Comparison of ENCODE assay signal across 25 mouse cellular contexts in the genomic region with DNA sequence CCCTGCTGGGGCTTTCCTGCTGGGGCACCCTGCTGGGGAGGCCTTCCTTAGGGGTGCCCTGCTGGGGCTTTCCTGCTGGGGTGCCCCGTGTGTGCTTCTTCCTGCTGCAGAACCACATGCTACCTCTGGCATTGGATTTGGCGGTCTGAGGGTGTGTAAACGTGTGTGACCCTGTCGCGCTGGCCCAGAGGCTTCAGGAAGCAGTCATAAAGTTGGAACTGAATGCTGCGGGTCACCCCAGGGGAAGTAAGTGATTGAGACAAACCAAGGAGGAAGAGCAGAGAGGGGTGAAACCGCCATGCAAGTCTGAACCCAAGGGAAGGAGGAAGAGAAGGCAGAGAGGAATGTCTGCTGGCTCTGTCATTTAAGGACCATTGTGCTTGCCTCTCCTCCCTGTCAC. TPM values are rescaled to one million over a fixed set of nuclear protein-coding genes. Genes with fewer than 3 reads are reported as not detected.
DNase-seq lines count a peak whose midpoint lies in the region; ATAC-seq and TF ChIP-seq lines count a peak whose summit lies in the region.
"Had no signal": no experiment of that assay in that cellular context is flagged by ENCODE, and none has a peak within 500 bp of the region (broad histone marks: within the 10 kb centered on the region; RNA-seq: fewer than 3 reads in every experiment).

No protein-coding gene starts in this region.

- WGBS in heart, embryonic 11.5 days (ENCODE audit: insufficient replicate concordance), result 41% methylated on average over 7 of the region's 7 CpGs
- 34% methylated on average over 7 of the region's 7 CpGs for WGBS in lung, embryonic 16.5 days
- 39% methylated on average over 7 of the region's 7 CpGs for WGBS in lung, adult 2 months
- WGBS in liver, postnatal 0 days (ENCODE audit: insufficient replicate concordance), result 14% methylated on average over 7 of the region's 7 CpGs
- 32% methylated on average over 7 of the region's 7 CpGs for WGBS in embryonic facial prominence, embryonic 10.5 days

- 0 out of 2 replicates have a peak, but pooled peaks have one; percentile 28 for ATAC-seq in heart, embryonic 11.5 days (replicated peaks; ENCODE audit: insufficient number of reproducible peaks, low FRiP score, low TSS enrichment)
- ATAC-seq in lung, embryonic 16.5 days (ENCODE audit: low read depth), result peak; percentile 20; the same call in 1 of the 2 replicates
- 0 out of 2 replicates have a peak, but pooled peaks have one; percentile 5 for ATAC-seq in liver, postnatal 0 days
- ATAC-seq: midbrain, embryonic 16.5 days had no signal

- DNase-seq in heart, postnatal 10 days, result no peak
- DNase-seq in lung, adult 2 months, result no peak
- no peak for DNase-seq in liver, postnatal 0 days
- DNase-seq in embryonic facial prominence, embryonic 10.5 days (ENCODE audit: low spot score), result no peak
- no peak for DNase-seq in spleen, postnatal 4 days (ENCODE audit: low spot score in 2 of 2)
- DNase-seq in layer of hippocampus, postnatal 14 days (ENCODE audit: low spot score in 2 of 2), result no peak
- DNase-seq: cerebellum, adult 9-11 months; embryo, embryonic 11 days; gastrocnemius, postnatal 10 days; heart, postnatal 14 days; kidney, adult 18-20 months; kidney, postnatal 14 days; spleen, adult 18-20 months; thymus, adult 2 months had no signal

- TF ChIP-seq EP300 in liver, postnatal 0 days (IDR thresholded peaks at IDR 0.05; ENCODE audit: low read depth), result no peak

- no peak for TF ChIP-seq POLR2A in lung, adult 2 months (IDR thresholded peaks at IDR 0.05; ENCODE audit: borderline replicate concordance, extremely low read depth, low read depth, low read length)

- H3K36me3 ChIP-seq in heart, embryonic 11.5 days (ENCODE audit: control insufficient read depth, insufficient read depth, low read length), result no peaks in the 10 kb centered on the region
- no peaks in the 10 kb centered on the region for H3K36me3 ChIP-seq in lung, embryonic 16.5 days (ENCODE audit: control insufficient read depth, insufficient read depth, low read length)
- no peaks in the 10 kb centered on the region for H3K36me3 ChIP-seq in liver, postnatal 0 days (replicated peaks; ENCODE audit: insufficient read depth, low read length)
- H3K36me3 ChIP-seq in embryonic facial prominence, embryonic 10.5 days (replicated peaks), result no peaks in the 10 kb centered on the region
- H3K36me3 ChIP-seq: forebrain, embryonic 12.5 days; hindbrain, embryonic 15.5 days; limb, embryonic 15.5 days; neural tube, embryonic 15.5 days; stomach, embryonic 15.5 days had no signal

- H3K9ac ChIP-seq in heart, embryonic 11.5 days (ENCODE audit: low read depth, low read length), result no peak overlapping the region
- no peak overlapping the region for H3K9ac ChIP-seq in lung, embryonic 16.5 days (ENCODE audit: low read length)
- H3K9ac ChIP-seq in liver, postnatal 0 days (replicated peaks), result no peak overlapping the region
- H3K9ac ChIP-seq: forebrain, embryonic 12.5 days; hindbrain, embryonic 15.5 days; limb, embryonic 15.5 days; neural tube, embryonic 15.5 days; stomach, embryonic 15.5 days had no signal

- H3K4me1 ChIP-seq in heart, embryonic 11.5 days (ENCODE audit: control insufficient read depth, insufficient read depth, low read length), result peaks cover 2% of the 10 kb centered on the region; the same call in 1 of the 2 replicates
- peaks cover 6% of the 10 kb centered on the region for H3K4me1 ChIP-seq in lung, embryonic 16.5 days (replicated peaks; ENCODE audit: control insufficient read depth, insufficient read depth, low read length)
- peaks cover 2% of the 10 kb centered on the region for H3K4me1 ChIP-seq in lung, adult 2 months (ENCODE audit: control insufficient read depth, insufficient read depth, low read length)
- H3K4me1 ChIP-seq in liver, postnatal 0 days (ENCODE audit: insufficient read depth), result peaks cover 13% of the 10 kb centered on the region
- H3K4me1 ChIP-seq in embryonic facial prominence, embryonic 10.5 days, result 0 out of 2 replicates have a peak, but pooled peaks cover 2% of the 10 kb centered on the region
- H3K4me1 ChIP-seq: forebrain, embryonic 12.5 days; hindbrain, embryonic 15.5 days had no signal

- H3K4me2 ChIP-seq in heart, embryonic 11.5 days, result no peak overlapping the region
- no peak overlapping the region for H3K4me2 ChIP-seq in lung, embryonic 16.5 days (ENCODE audit: low read depth, low read length)
- no peak overlapping the region for H3K4me2 ChIP-seq in liver, postnatal 0 days (ENCODE audit: low read depth, low read length)
- H3K4me2 ChIP-seq: forebrain, embryonic 12.5 days; hindbrain, embryonic 15.5 days; limb, embryonic 15.5 days; neural tube, embryonic 15.5 days; stomach, embryonic 15.5 days had no signal

- intact Hi-C loops in heart, postnatal 10 days (cut with DNase I), result loop anchor here (5.0 kb wide), 2 partner anchors 114 to 179 kb away; partner anchors contain the start of genes Fyttd1, Rubcn and Smbd1

- no peaks in the 10 kb centered on the region for H3K9me3 ChIP-seq in heart, embryonic 11.5 days (replicated peaks; ENCODE audit: control insufficient read depth, low read length)
- no peaks in the 10 kb centered on the region for H3K9me3 ChIP-seq in lung, embryonic 16.5 days (ENCODE audit: control insufficient read depth, low read length)
- no peaks in the 10 kb centered on the region for H3K9me3 ChIP-seq in liver, postnatal 0 days (ENCODE audit: low read length)
- no peaks in the 10 kb centered on the region for H3K9me3 ChIP-seq in embryonic facial prominence, embryonic 10.5 days
- H3K9me3 ChIP-seq: forebrain, embryonic 12.5 days; hindbrain, embryonic 15.5 days; limb, embryonic 15.5 days; neural tube, embryonic 15.5 days; stomach, embryonic 15.5 days had no signal

- no peak overlapping the region for H3K27ac ChIP-seq in heart, embryonic 11.5 days (ENCODE audit: low read depth, low read length)
- no peak overlapping the region for H3K27ac ChIP-seq in lung, embryonic 16.5 days (ENCODE audit: low read length)
- H3K27ac ChIP-seq in liver, postnatal 0 days (ENCODE audit: low read depth), result 0 out of 2 replicates have a peak overlapping the region, but pooled peaks have one; percentile 34
- H3K27ac ChIP-seq in embryonic facial prominence, embryonic 10.5 days (replicated peaks), result no peak overlapping the region
- H3K27ac ChIP-seq: forebrain, embryonic 12.5 days; hindbrain, embryonic 15.5 days; layer of hippocampus, adult 2 months; limb, embryonic 15.5 days; neural tube, embryonic 15.5 days; stomach, embryonic 15.5 days had no signal

- no peaks in the 10 kb centered on the region for H3K27me3 ChIP-seq in heart, embryonic 11.5 days (ENCODE audit: control insufficient read depth, insufficient read depth, low read length)
- no peaks in the 10 kb centered on the region for H3K27me3 ChIP-seq in lung, embryonic 16.5 days (ENCODE audit: control insufficient read depth, insufficient read depth, low read depth, low read length)
- H3K27me3 ChIP-seq in liver, postnatal 0 days (ENCODE audit: insufficient read depth, low read length), result no peaks in the 10 kb centered on the region
- no peaks in the 10 kb centered on the region for H3K27me3 ChIP-seq in embryonic facial prominence, embryonic 10.5 days (replicated peaks; ENCODE audit: low read depth, poor library complexity, severe bottlenecking)
- H3K27me3 ChIP-seq: forebrain, embryonic 12.5 days; hindbrain, embryonic 15.5 days; limb, embryonic 15.5 days; neural tube, embryonic 15.5 days; stomach, embryonic 15.5 days had no signal

- H3K4me3 ChIP-seq in heart, embryonic 11.5 days (ENCODE audit: low read depth, low read length), result no peak overlapping the region
- no peak overlapping the region for H3K4me3 ChIP-seq in lung, embryonic 16.5 days (ENCODE audit: low read length)
- H3K4me3 ChIP-seq in lung, adult 2 months (replicated peaks; ENCODE audit: extremely low read depth, low read depth, low read length), result no peak overlapping the region
- H3K4me3 ChIP-seq in liver, postnatal 0 days (ENCODE audit: low read depth, low read length), result no peak overlapping the region
- no peak overlapping the region for H3K4me3 ChIP-seq in embryonic facial prominence, embryonic 10.5 days
- H3K4me3 ChIP-seq: forebrain, embryonic 12.5 days; hindbrain, embryonic 15.5 days; layer of hippocampus, adult 2 months; limb, embryonic 15.5 days; neural tube, embryonic 15.5 days; stomach, embryonic 15.5 days had no signal

- no peak for TF ChIP-seq CTCF in lung, adult 2 months (IDR thresholded peaks at IDR 0.05; ENCODE audit: insufficient read depth, low read length)
- no peak for TF ChIP-seq CTCF in liver, postnatal 0 days (IDR thresholded peaks at IDR 0.05; ENCODE audit: low read depth)

RNA-seq across cellular contexts. Expression of gene Muc4, which starts 37.1 kb away (rescaled TPM):
- 0.13 and 0.44 TPM in 2 replicates for polyA plus RNA-seq in heart, embryonic 11.5 days (2014; fragmentation: Nextera tagmentation; extraction: Ambion mirVana)
- total RNA-seq in heart, postnatal 10 days (2021), result under 1 TPM; 0.10 to 0.17 TPM
- polyA plus RNA-seq in lung, embryonic 16.5 days (2015; fragmentation: Nextera tagmentation; extraction: Ambion mirVana), result 1.6 and 3.4 TPM in 2 replicates
- polyA plus RNA-seq in lung, adult 2 months (2012; rRNA removed), result 17.3 and 18.9 TPM in 2 replicates
- 0.49 and 0.64 TPM in 2 replicates for polyA plus RNA-seq in liver, postnatal 0 days (2015; fragmentation: Nextera tagmentation; extraction: Ambion mirVana)
- 0.26 and 0.29 TPM in 2 replicates for polyA plus RNA-seq in embryonic facial prominence, embryonic 10.5 days (2016; fragmentation: Nextera tagmentation; extraction: Ambion mirVana)
- total RNA-seq in layer of hippocampus, postnatal 14 days (2021), result not detected
- total RNA-seq: adrenal gland, adult 18-20 months; layer of hippocampus, adult 2 months; left cerebral cortex, postnatal 25 days had no signal
- polyA plus RNA-seq: hindbrain, embryonic 15.5 days; limb, embryonic 15.5 days; midbrain, embryonic 16.5 days had no signal

RNA-seq across cellular contexts. Expression of gene Tnk2, which starts 54.9 kb away (rescaled TPM):
- polyA plus RNA-seq in heart, embryonic 11.5 days (2014; fragmentation: Nextera tagmentation; extraction: Ambion mirVana), result 6.9 and 7.8 TPM in 2 replicates
- 10 to 100 TPM; 39.0 to 41.3 TPM for total RNA-seq in heart, postnatal 10 days (2021)
- polyA plus RNA-seq in lung, embryonic 16.5 days (2015; fragmentation: Nextera tagmentation; extraction: Ambion mirVana), result 15.4 and 18.0 TPM in 2 replicates
- polyA plus RNA-seq in lung, adult 2 months (2012; rRNA removed), result 107 and 119 TPM in 2 replicates
- 2.9 and 3.5 TPM in 2 replicates for polyA plus RNA-seq in liver, postnatal 0 days (2015; fragmentation: Nextera tagmentation; extraction: Ambion mirVana)
- polyA plus RNA-seq in embryonic facial prominence, embryonic 10.5 days (2016; fragmentation: Nextera tagmentation; extraction: Ambion mirVana), result 8.6 and 8.7 TPM in 2 replicates
- 100 to 1,000 TPM; 120 to 124 TPM for total RNA-seq in layer of hippocampus, postnatal 14 days (2021)
